Mouse (Mus musculus) myocyte (in vitro differentiated cells): Measurements from ENCODE around the gene Eif4g3. TPM values are rescaled to one million over a fixed set of nuclear protein-coding genes. Genes with fewer than 3 reads are reported as not detected.

Experiments
- H3K27me3 ChIP-seq: one replicate; pipeline ENCODE4 v1.6.1; 2011; ENCODE audit not compliant: control insufficient read depth, insufficient read depth, insufficient read length
- H3K36me3 ChIP-seq: one replicate; pipeline ENCODE4 v1.6.1; 2011; ENCODE audit not compliant: control insufficient read depth, insufficient read depth
- H3K4me2 ChIP-seq: one replicate; pipeline ENCODE4 v1.6.1; 2011; ENCODE audit warnings: low read depth, control low read depth
- H3K4me3 ChIP-seq: one replicate; pipeline ENCODE4 v1.5.1; 2011; ENCODE audit warnings: mild to moderate bottlenecking, control low read depth, moderate library complexity
- H3K79me2 ChIP-seq: one replicate; pipeline ENCODE4 v1.6.1; 2011; ENCODE audit not compliant: control insufficient read depth, insufficient read depth
- H3ac ChIP-seq: one replicate; pipeline ENCODE4 v1.6.1; 2011; ENCODE audit not compliant: control insufficient read depth, insufficient read length
- CEBPB ChIP-seq: IDR thresholded peaks from 2 replicates; pipeline ENCODE4 v1.6.1; 2011; ENCODE audit warnings: mild to moderate bottlenecking, moderate library complexity; ENCODE audit not compliant: poor library complexity, insufficient read depth, severe bottlenecking
- E2F4 ChIP-seq: IDR thresholded peaks from one replicate; pipeline ENCODE4 v1.6.1; 2011; ENCODE audit warnings: mild to moderate bottlenecking, control low read depth, moderate library complexity; ENCODE audit not compliant: insufficient read depth
- MAX ChIP-seq: IDR thresholded peaks from one replicate; pipeline ENCODE4 v1.6.1; 2011; ENCODE audit warnings: low read depth, mild to moderate bottlenecking, control low read depth
- MYOD1 ChIP-seq, 3 experiments: IDR thresholded peaks; one replicate each; pipeline ENCODE4 v1.6.1; 2011; ENCODE audit warnings: control low read depth in 2 of 3, low read depth in 2 of 3, mild to moderate bottlenecking in 2 of 3, moderate library complexity in 1 of 3; ENCODE audit not compliant: insufficient read length in 2 of 3, control insufficient read depth in 1 of 3
- MYOG ChIP-seq, 3 experiments: IDR thresholded peaks; one replicate each; pipeline ENCODE4 v1.6.1; 2011; ENCODE audit warnings: control low read depth in 2 of 3, low read depth in 2 of 3, mild to moderate bottlenecking in 2 of 3; ENCODE audit not compliant: insufficient read length in 2 of 3, control insufficient read depth in 1 of 3, insufficient read depth in 1 of 3
- POLR2A ChIP-seq: IDR thresholded peaks from one replicate; pipeline ENCODE4 v1.6.1; 2011; ENCODE audit warnings: low read depth, mild to moderate bottlenecking, control low read depth, moderate library complexity; ENCODE audit not compliant: insufficient read length
- POLR2AphosphoS2 ChIP-seq: IDR thresholded peaks from one replicate; pipeline ENCODE4 v1.6.1; 2011; ENCODE audit warnings: low read depth, control low read depth; ENCODE audit not compliant: insufficient read length
- REST ChIP-seq: IDR thresholded peaks from one replicate; pipeline ENCODE4 v1.6.1; 2011; ENCODE audit warnings: mild to moderate bottlenecking, control low read depth, moderate library complexity; ENCODE audit not compliant: insufficient read depth, insufficient read length
- SRF ChIP-seq: IDR thresholded peaks from one replicate; pipeline ENCODE4 v1.6.1; 2011; ENCODE audit warnings: low read depth; ENCODE audit not compliant: control insufficient read depth, insufficient read length
- TCF12 ChIP-seq: IDR thresholded peaks from one replicate; pipeline ENCODE4 v1.6.1; 2011; ENCODE audit warnings: mild to moderate bottlenecking, control low read depth; ENCODE audit not compliant: poor library complexity, insufficient read depth, severe bottlenecking
- TCF3 ChIP-seq: IDR thresholded peaks from one replicate; pipeline ENCODE4 v1.6.1; 2011; ENCODE audit warnings: low read depth, control low read depth; ENCODE audit not compliant: insufficient read length
- USF1 ChIP-seq: IDR thresholded peaks from one replicate; pipeline ENCODE4 v1.6.1; 2011; ENCODE audit warnings: low read depth, mild to moderate bottlenecking, control low read depth, moderate library complexity
- polyA plus RNA-seq: library from polyadenylated mRNA; unstranded; fragments of >200 nt; fragmentation: generic; extraction: Trizol; gene quantifications from one replicate; pipeline ENCODE4 v1.2.1, GENCODE M21; 2012; ENCODE audit warnings: missing spikeins

Eif4g3 gene
- polyA plus RNA-seq, 1 experiment, result 32.9 TPM

DNA sequence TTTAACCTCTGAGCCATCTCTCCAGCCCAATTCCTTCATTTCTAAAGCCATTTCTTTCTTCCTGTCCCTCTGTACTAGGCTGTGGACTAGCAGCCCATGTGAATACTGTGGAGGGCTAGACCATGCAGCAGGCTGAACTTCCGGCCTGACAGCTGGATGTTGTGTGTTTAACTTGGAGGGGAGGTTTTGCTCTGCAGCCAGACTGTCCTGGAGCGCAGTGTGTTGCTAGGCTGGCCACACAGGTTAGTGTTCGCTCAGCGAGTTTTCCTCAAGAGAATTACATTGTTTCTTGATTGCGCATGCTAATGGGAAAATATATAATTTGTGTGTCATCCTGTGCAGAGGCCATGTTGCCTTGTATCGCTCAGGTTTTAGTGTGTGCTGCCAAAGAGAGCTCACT is 15.8 kb downstream of the Eif4g3 start:
- TF ChIP-seq MYOG (IDR thresholded peaks at IDR 0.05; ENCODE audit: control insufficient read depth in 1 of 3, insufficient read depth in 1 of 3, insufficient read length in 2 of 3, low read depth in 2 of 3) (no peak), MYOD1 (IDR thresholded peaks at IDR 0.05; ENCODE audit: control insufficient read depth in 1 of 3, insufficient read length in 2 of 3, low read depth in 2 of 3) (no peak), E2F4 (no peak)
- no peak overlapping the region for H3K4me2 ChIP-seq
- no peaks in the 10 kb centered on the region for H3K27me3 ChIP-seq
- H3K4me3 ChIP-seq, result no peak overlapping the region
- no peak overlapping the region for H3ac ChIP-seq
- peaks cover 25% of the 10 kb centered on the region for H3K79me2 ChIP-seq
- H3K36me3 ChIP-seq, result peaks cover 3% of the 10 kb centered on the region

DNA sequence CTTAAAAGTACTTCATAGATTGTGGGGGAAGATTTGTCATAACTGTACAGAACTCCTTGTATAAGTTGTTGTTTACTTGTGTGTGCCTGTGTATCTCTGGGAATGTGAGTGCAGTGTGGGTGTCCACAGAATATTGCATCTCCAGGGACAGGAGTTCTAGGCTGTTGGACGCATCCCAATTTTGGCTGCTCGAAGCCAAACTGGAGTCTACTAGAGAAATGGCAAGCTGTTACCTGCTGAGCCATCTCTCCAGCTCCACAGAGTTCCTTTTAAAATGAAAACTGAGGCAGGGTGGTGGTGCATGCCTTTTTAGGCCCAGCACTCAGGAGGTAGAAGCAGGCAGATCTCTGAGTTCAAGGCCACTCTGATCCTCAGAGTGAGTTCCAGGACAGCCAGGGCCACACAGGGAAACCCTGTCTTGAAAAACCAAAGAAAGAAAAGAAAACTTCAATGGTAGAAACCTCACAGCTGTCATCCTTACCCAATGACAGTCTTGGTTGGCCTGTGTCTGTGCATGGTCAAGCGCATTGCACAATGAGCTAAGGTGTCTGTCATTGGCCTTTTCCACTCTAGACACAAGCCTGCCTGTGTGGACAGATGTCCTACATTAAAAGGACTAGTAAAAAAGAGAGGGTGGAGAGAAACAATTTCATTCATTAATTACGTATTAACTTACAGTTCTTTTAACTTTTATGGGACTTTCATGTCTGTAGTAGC is 17.1 kb downstream of the Eif4g3 start:
- H3K36me3 ChIP-seq, result peaks cover 3% of the 10 kb centered on the region
- TF ChIP-seq POLR2A, result no peak
- TF ChIP-seq USF1, result no peak

DNA sequence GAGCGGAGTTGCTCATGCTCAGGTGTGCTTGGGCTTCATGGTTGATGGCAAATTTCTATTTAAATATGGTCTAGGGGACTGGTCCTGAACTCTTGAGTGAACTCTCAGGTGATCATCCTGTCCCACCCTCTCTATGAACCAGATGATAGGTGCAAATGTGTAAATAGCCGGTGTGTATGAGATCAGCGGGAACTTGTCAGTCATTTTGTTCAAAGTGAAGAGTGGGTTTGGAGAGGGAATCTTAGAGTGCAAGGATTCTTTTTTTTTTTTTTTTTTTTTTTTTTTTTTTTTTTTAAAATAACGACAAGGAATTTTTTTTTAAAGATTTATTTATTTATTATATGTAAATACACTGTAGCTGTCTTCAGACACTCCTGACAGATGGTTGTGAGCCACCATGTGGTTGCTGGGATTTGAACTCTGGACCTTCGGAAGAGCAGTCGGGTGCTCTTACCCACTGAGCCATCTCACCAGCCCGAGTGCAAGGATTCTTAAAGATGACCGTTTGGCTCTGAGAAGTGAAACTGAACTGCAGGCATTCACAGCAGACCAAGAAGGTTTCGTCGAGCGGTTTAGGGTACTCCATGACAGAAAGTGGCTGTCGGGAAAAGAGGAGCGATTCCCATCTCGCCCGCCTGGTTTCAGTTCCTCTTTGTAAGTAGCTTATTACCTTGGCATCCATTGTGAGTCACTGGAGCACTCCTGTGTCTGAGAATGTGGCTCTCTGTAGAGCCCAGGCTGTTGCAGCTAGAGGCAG is 21.1 kb downstream of the Eif4g3 start:
- no peak overlapping the region for H3K4me3 ChIP-seq
- TF ChIP-seq MYOD1 (IDR thresholded peaks at IDR 0.05; ENCODE audit: control insufficient read depth in 1 of 3, insufficient read length in 2 of 3, low read depth in 2 of 3) (no peak), POLR2A (no peak), USF1 (no peak), TCF3 (no peak), E2F4 (no peak), MAX (no peak), SRF (no peak), MYOG (IDR thresholded peaks at IDR 0.05; ENCODE audit: control insufficient read depth in 1 of 3, insufficient read depth in 1 of 3, insufficient read length in 2 of 3, low read depth in 2 of 3) (no peak), REST (no peak), TCF12 (no peak), POLR2AphosphoS2 (no peak), CEBPB (no peak)
- H3K79me2 ChIP-seq, result peaks cover 38% of the 10 kb centered on the region
- H3K36me3 ChIP-seq, result no peaks in the 10 kb centered on the region
- no peak overlapping the region for H3K4me2 ChIP-seq
- H3ac ChIP-seq, result no peak overlapping the region
- no peaks in the 10 kb centered on the region for H3K27me3 ChIP-seq

More for the DNA sequence above, 17.1 kb downstream of the Eif4g3 start:
- no peaks in the 10 kb centered on the region for H3K27me3 ChIP-seq
- peaks cover 27% of the 10 kb centered on the region for H3K79me2 ChIP-seq
- H3K4me3 ChIP-seq, result no peak overlapping the region
- no peak overlapping the region for H3ac ChIP-seq
- H3K4me2 ChIP-seq, result no peak overlapping the region

DNA sequence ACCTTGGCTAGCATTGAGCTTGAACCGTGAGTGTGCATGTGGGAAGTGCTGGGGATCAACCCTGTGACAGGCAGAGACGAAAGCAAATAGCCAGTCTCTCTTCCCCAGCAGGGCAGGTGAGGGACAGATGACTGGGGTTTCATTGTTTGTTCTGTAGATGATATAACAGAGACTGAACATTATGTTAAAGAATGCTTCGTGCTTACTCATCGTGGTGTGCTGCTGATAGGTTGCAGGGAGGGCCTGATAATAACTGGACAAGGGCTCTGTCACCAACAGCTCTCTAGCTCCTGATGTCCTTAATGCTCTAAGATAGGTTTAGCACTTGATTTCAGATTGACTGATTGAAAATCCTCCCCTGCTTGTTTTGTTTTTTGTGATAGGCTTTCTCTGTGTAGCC is 23.1 kb downstream of the Eif4g3 start:
- H3K79me2 ChIP-seq, result peaks cover 41% of the 10 kb centered on the region
- TF ChIP-seq REST (no peak), SRF (no peak), TCF3 (no peak), TCF12 (no peak)
- H3K4me3 ChIP-seq, result no peak overlapping the region

DNA sequence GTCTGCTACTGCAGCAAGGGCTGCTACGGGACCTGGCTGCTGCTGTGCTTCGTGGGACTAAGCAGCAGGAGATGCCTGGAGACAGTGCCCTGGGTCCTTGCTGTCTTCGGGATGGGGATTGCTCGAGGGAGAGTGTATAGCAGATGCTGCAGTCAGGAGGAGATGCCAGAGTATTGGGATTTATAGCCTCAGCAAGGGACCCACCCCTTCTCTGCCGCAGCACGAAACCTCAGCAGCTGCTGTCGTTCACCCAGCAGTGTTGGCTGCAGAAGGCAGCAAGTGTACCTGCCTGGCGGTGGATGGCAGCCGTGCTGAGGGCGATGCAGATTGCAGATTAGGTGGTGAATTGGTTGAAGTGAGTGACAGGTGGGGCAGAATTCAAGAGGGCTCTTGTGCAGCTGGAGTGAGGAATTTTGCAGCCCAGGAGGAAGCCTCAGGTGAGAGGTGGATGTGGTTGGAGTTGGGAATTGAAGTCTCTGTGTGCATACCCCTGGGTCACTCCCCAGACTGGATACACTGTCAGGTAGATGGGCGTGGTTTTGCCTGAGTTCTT is 24.3 kb downstream of the Eif4g3 start:
- Histone ChIP-seq H3K36me3 (no peaks in the 10 kb centered on the region), H3K4me3 (no peak overlapping the region), H3K27me3 (no peaks in the 10 kb centered on the region), H3K4me2 (no peak overlapping the region), H3K79me2 (peaks cover 42% of the 10 kb centered on the region), H3ac (no peak overlapping the region)
- TF ChIP-seq MYOG (IDR thresholded peaks at IDR 0.05; ENCODE audit: control insufficient read depth in 1 of 3, insufficient read depth in 1 of 3, insufficient read length in 2 of 3, low read depth in 2 of 3) (peak in 2 of 3 experiments; percentile 59 to 65), REST (no peak), USF1 (no peak), E2F4 (no peak), SRF (no peak), MYOD1 (IDR thresholded peaks at IDR 0.05; ENCODE audit: control insufficient read depth in 1 of 3, insufficient read length in 2 of 3, low read depth in 2 of 3) (peak in 2 of 3 experiments; percentile 25 to 53)

More for the DNA sequence above, 23.1 kb downstream of the Eif4g3 start:
- no peak overlapping the region for H3K4me2 ChIP-seq
- H3K27me3 ChIP-seq, result no peaks in the 10 kb centered on the region
- H3K36me3 ChIP-seq, result no peaks in the 10 kb centered on the region
- H3ac ChIP-seq, result no peak overlapping the region
